Mouse (Mus musculus): Measurements from ENCODE around the gene Fbxl8. TPM values are rescaled to one million over a fixed set of nuclear protein-coding genes. Genes with fewer than 3 reads are reported as not detected.
A peak's percentile ranks its signal among the peaks of the same experiment; 100 is the strongest.

Fbxl8 gene
- polyA plus RNA-seq, 1 experiment from 2014 or later: 1.8 TPM

DNA sequence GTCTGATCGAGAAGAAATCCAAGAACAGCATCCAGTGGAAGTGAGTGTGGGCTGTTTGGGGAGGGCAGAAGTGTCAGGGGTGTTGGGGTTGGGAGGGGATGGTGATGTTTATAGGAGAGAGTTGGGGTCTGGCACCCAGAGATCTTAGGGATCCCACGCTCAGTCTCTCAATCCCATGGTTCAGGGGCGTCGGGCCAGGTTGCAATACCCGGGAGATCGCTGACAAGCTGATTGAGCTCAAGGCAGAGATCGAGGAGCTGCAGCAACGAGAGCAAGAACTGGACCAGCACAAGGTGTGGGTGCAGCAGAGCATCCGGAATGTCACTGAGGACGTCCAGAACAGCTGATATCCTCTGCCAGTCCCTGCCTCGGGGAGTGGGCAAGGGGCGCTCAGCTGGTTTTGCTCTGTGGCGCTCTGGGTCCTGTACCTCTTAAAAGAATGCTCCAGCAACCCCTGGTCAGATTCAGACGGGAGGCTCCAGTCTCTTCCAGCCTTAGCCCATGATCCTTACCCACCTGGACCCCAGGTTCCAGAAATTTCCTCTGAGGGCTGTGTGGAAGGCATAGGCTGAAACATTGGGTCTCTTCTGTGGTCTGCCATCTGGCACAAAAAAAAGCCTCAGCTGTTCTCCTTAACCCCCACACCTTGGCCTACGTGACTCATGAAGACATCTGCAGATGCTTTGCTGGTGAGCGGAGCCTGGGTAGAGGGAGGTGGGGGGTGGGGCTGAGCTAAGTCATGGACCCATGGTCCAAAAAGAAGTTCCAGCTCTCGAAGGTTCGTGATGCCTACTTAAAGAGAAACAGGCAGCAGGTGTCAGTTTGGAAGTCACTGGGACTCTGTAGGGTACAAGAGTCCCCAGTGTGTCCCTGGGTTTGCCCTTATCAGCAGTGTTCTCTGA, 34.2 kb downstream of the Fbxl8 start:
- ATAC-seq (replicated peaks; ENCODE audit: low FRiP score, low read depth) (no peak), DNase-seq (ENCODE audit: low spot score) (no peak)
- Histone ChIP-seq H3K27me3 (ENCODE audit: insufficient read depth, low read length) (no peaks in the 10 kb centered on the region), H3K9ac (ENCODE audit: low read depth, low read length) (peak overlapping the region; percentile 95), H3K4me1 (replicated peaks; ENCODE audit: insufficient read depth, low read length) (peaks cover 11% of the 10 kb centered on the region), H3K4me3 (replicated peaks; ENCODE audit: low read depth, low read length) (peak overlapping the region; percentile 95), H3K4me2 (ENCODE audit: low read length) (peak overlapping the region; percentile 88), H3K36me3 (ENCODE audit: insufficient read depth, low read length) (peaks cover 33% of the 10 kb centered on the region), H3K9me3 (replicated peaks; ENCODE audit: low read length) (no peaks in the 10 kb centered on the region), H3K27ac (peak overlapping the region; percentile 79)
- WGBS: 62% methylated on average over 18 of the region's 18 CpGs
- TF ChIP-seq CTCF (IDR thresholded peaks at IDR 0.05; ENCODE audit: low read depth): no peak

DNA sequence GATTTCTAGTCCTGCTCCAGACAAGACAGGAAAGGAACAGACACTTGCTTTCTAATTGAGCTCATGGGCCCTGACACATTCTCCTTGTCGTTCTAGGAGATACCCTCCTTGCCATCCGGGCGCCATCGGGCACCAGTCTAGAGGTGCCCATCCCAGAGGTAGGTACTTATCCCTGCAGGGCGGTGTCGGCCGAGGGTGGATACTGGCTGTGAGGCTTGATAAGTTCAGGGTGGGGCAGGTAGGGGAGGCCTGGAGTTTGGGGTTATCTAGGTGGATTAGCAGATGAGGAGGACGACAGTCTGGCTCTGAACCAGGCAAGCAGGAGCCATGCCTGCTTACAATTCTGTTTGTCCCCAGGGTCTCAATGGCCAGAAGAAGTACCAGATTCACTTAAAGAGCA, 35.5 kb downstream of the Fbxl8 start:
- TF ChIP-seq CTCF (IDR thresholded peaks at IDR 0.05; ENCODE audit: low read depth): no peak
- 95% methylated on average over 8 of the region's 8 CpGs for WGBS
- H3K36me3 ChIP-seq (ENCODE audit: insufficient read depth, low read length): peaks cover 39% of the 10 kb centered on the region
- no peak overlapping the region for H3K9ac ChIP-seq (ENCODE audit: low read depth, low read length)
- ATAC-seq (replicated peaks; ENCODE audit: low FRiP score, low read depth) (no peak), DNase-seq (ENCODE audit: low spot score) (no peak)
- no peak overlapping the region for H3K4me2 ChIP-seq (ENCODE audit: low read length)
- H3K9me3 ChIP-seq (replicated peaks; ENCODE audit: low read length): no peaks in the 10 kb centered on the region
- H3K27me3 ChIP-seq (ENCODE audit: insufficient read depth, low read length): no peaks in the 10 kb centered on the region
- H3K4me3 ChIP-seq (replicated peaks; ENCODE audit: low read depth, low read length): no peak overlapping the region
- H3K27ac ChIP-seq: no peak overlapping the region
- peaks cover 11% of the 10 kb centered on the region for H3K4me1 ChIP-seq (replicated peaks; ENCODE audit: insufficient read depth, low read length)

DNA sequence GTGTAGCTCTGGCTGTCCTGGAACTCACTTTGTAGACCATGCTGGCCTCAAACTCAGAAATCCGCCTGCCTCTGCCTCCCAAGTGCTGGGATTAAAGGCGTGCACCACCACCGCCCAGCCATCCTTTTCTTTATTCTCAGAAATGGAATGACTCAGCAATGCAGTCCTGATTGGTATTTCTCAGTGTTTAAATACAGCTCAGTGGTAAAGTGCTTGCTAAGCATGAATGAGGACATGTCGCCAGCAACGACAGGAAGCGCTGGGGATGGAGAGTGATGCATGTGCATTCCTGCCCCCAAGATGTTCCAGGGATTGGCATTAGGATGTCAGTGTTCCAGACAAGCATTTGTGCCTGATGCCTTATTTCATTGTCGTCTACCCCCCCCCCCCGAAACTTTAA, 38.9 kb downstream of the Fbxl8 start:
- Histone ChIP-seq H3K36me3 (ENCODE audit: insufficient read depth, low read length) (peaks cover 39% of the 10 kb centered on the region), H3K4me2 (ENCODE audit: low read length) (no peak overlapping the region), H3K4me1 (replicated peaks; ENCODE audit: insufficient read depth, low read length) (peaks cover 19% of the 10 kb centered on the region; the same call in 1 of the 2 replicates), H3K9ac (ENCODE audit: low read depth, low read length) (no peak overlapping the region), H3K27me3 (ENCODE audit: insufficient read depth, low read length) (no peaks in the 10 kb centered on the region), H3K9me3 (replicated peaks; ENCODE audit: low read length) (no peaks in the 10 kb centered on the region), H3K27ac (no peak overlapping the region), H3K4me3 (replicated peaks; ENCODE audit: low read depth, low read length) (no peak overlapping the region)
- ATAC-seq (replicated peaks; ENCODE audit: low FRiP score, low read depth) (no peak), DNase-seq (ENCODE audit: low spot score) (no peak)
- WGBS: 80% methylated on average over 8 of the region's 8 CpGs
- TF ChIP-seq CTCF (IDR thresholded peaks at IDR 0.05; ENCODE audit: low read depth): no peak

DNA sequence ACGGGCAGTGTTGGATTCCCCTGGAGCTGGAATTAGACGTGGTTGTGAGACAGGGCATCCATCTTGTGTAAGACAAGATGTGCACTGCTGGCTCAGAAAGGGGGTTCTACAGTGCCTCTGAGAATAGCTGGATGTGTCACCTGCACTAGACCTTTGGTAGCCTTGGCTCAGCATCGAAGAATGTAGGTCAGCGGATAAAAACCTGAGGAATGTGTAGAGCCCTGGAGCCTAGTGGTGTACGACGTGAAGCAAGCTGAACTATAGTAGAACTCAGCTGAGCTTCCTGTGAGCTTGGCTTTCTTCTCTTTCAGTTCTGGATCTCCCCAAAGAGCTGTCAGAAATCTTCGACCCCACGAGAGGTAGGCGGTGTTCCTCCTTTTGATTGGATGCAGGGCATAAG, 39.4 kb downstream of the Fbxl8 start:
- WGBS: 67% methylated on average over 9 of the region's 9 CpGs
- Histone ChIP-seq H3K27me3 (ENCODE audit: insufficient read depth, low read length) (no peaks in the 10 kb centered on the region), H3K4me3 (replicated peaks; ENCODE audit: low read depth, low read length) (no peak overlapping the region), H3K4me2 (ENCODE audit: low read length) (no peak overlapping the region), H3K9ac (ENCODE audit: low read depth, low read length) (no peak overlapping the region), H3K9me3 (replicated peaks; ENCODE audit: low read length) (no peaks in the 10 kb centered on the region), H3K27ac (no peak overlapping the region), H3K4me1 (replicated peaks; ENCODE audit: insufficient read depth, low read length) (peaks cover 15% of the 10 kb centered on the region; the same call in 1 of the 2 replicates), H3K36me3 (ENCODE audit: insufficient read depth, low read length) (peaks cover 40% of the 10 kb centered on the region)
- ATAC-seq (replicated peaks; ENCODE audit: low FRiP score, low read depth) (no peak), DNase-seq (ENCODE audit: low spot score) (no peak)
- TF ChIP-seq CTCF (IDR thresholded peaks at IDR 0.05; ENCODE audit: low read depth): no peak

- H3K4me3 ChIP-seq (replicated peaks; ENCODE audit: low read depth, low read length): no peak overlapping the region
- H3K27ac ChIP-seq: peak overlapping the region; percentile 38; the same call in 1 of the 2 replicates
- no peak for TF ChIP-seq CTCF (IDR thresholded peaks at IDR 0.05; ENCODE audit: low read depth)
- peaks cover 42% of the 10 kb centered on the region for H3K36me3 ChIP-seq (ENCODE audit: insufficient read depth, low read length)
- no peaks in the 10 kb centered on the region for H3K27me3 ChIP-seq (ENCODE audit: insufficient read depth, low read length)
- peaks cover 12% of the 10 kb centered on the region; the same call in 1 of the 2 replicates for H3K4me1 ChIP-seq (replicated peaks; ENCODE audit: insufficient read depth, low read length)
- WGBS: 59% methylated on average over 9 of the region's 9 CpGs
- ATAC-seq (replicated peaks; ENCODE audit: low FRiP score, low read depth): no peak
- H3K9me3 ChIP-seq (replicated peaks; ENCODE audit: low read length): no peaks in the 10 kb centered on the region
- H3K4me2 ChIP-seq (ENCODE audit: low read length): no peak overlapping the region
- no peak for DNase-seq (ENCODE audit: low spot score)
- H3K9ac ChIP-seq (ENCODE audit: low read depth, low read length): no peak overlapping the region
Observed at GRCm38 (mm10) chr8:105304325-105305210, 40.1 kb downstream of the Fbxl8 start.
